Mouse (Mus musculus) lung, adult 2 months (tissue): ENCODE results near the gene Glra1. TPM values are rescaled to one million over a fixed set of nuclear protein-coding genes. Genes with fewer than 3 reads are reported as not detected.

Source experiments
- DNase-seq: peaks from one replicate; pipeline ENCODE4 v3.0.0; 2022
- H3K4me1 ChIP-seq: fragments of 200-500 bp; 2 replicates; pipeline ENCODE4 v1.6.1; 2011; ENCODE audit warnings: low read length; ENCODE audit not compliant: control insufficient read depth, insufficient read depth
- H3K4me3 ChIP-seq: fragments of 200-500 bp; replicated peaks from 2 replicates; pipeline ENCODE3; 2011; ENCODE audit warnings: low read depth, mild to moderate bottlenecking, control low read depth, low read length; ENCODE audit errors: extremely low read depth
- CTCF ChIP-seq: fragments of 200-500 bp; IDR thresholded peaks from 2 replicates; pipeline ENCODE4 v1.5.1; 2011; ENCODE audit warnings: mild to moderate bottlenecking, low read length, control low read depth; ENCODE audit not compliant: insufficient read depth
- POLR2A ChIP-seq: fragments of 200-500 bp; IDR thresholded peaks from 2 replicates; pipeline ENCODE4 v1.6.1; 2011; ENCODE audit warnings: low read depth, mild to moderate bottlenecking, control low read depth, low read length, borderline replicate concordance; ENCODE audit errors: extremely low read depth
- WGBS: fragments of 180-500 bp; shearing (Covaris S2); methylation state at CpG from one replicate; pipeline ENCODE4 v1.1.7; 2018; 5-methylcytosine and 5-hydroxymethylcytosine counted together
- polyA plus RNA-seq: library from polyadenylated mRNA; depleted of rRNA; stranded (reverse); fragments of >200 nt; gene quantifications from 2 replicates; pipeline ENCODE4 v1.2.3, GENCODE M21; 2012

Gene Glra1
- polyA plus RNA-seq, 1 experiment, result not detected

DNA sequence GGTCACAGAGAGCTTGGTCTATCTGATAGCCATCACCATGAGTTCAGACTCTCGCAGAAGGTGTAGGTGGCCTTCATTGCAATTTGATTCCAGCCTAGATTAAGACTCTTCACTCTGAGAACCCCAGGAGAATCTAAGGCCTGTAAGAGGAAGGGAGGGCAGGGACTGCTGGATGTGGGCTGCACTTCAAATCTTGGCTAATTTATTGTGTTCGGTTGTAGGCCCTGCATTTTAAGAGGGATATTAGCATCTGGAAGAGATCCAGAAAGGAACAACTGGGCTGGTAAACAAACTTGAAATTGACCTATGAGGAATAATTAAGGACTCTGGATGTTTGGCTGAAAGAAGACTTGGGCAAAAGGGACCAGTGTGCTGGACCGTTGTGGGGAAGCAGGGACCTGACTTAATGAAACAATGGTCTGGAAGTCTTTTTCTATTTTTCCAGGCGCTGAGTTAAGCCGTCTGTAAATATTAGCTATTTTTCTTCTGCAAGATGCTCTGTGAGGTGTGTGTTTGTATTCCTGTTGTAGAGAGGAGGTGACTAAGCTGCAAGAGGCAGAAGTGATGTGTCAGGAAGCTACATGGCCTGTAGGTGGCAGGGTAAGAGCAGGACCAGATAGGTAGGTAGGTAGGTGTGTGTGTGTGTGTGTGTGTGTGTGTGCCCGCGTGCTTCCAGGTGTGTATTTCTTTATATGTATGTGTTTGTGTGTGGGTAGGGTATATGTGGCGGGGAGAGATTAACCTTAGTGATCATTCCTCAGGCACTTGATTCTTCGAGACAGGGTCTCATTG, 18.4 kb downstream of the Glra1 start:
- DNase-seq, result no peak
- TF ChIP-seq POLR2A, result no peak
- no peak for TF ChIP-seq CTCF
- H3K4me3 ChIP-seq, result no peak overlapping the region
- 81% methylated on average over 9 of the region's 9 CpGs for WGBS
- no peaks in the 10 kb centered on the region for H3K4me1 ChIP-seq

DNA sequence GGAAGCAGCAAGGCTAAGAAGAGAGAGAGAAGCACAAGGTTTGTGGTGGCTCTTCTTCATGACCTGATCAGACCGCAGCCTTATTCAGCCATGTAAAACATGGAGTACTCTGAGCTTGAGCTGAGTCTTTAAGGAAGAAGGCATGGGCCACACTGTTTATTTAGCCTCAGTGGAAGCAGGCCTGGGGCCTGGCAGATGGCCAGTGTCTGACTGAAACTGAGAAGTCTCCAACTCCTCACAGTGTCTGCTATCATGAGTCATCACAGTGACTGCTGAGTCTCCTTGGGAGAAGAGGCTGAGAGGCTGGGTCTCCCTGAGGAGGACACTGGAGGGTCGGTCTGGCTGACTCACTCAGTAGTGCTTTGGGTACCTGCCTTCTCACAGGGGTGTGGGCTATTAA, 33.6 kb downstream of the Glra1 start:
- Histone ChIP-seq H3K4me3 (no peak overlapping the region), H3K4me1 (no peaks in the 10 kb centered on the region)
- no peak for DNase-seq
- TF ChIP-seq CTCF (no peak), POLR2A (no peak)
- 51% methylated on average over 2 of the region's 2 CpGs for WGBS

DNA sequence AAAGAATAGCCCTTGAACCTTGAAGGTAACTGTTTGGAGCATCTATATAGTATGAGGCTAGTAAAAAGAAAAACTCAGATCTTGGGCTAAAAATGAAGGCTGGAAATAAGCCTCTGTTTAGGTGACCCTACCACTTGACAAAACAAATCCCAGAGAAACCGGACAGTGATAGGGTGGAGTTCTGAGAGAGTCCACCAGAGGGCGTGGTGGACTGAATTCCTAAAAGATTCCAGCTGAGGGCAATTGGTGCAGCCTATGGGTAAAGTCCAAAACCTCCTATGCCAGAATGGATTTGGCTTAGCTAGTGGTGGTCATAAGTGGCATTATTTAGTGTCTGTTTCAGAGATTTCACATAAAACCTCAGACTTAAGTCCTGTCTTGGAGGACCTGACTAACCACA, 36.9 kb downstream of the Glra1 start:
- TF ChIP-seq CTCF, result no peak
- TF ChIP-seq POLR2A, result no peak

DNA sequence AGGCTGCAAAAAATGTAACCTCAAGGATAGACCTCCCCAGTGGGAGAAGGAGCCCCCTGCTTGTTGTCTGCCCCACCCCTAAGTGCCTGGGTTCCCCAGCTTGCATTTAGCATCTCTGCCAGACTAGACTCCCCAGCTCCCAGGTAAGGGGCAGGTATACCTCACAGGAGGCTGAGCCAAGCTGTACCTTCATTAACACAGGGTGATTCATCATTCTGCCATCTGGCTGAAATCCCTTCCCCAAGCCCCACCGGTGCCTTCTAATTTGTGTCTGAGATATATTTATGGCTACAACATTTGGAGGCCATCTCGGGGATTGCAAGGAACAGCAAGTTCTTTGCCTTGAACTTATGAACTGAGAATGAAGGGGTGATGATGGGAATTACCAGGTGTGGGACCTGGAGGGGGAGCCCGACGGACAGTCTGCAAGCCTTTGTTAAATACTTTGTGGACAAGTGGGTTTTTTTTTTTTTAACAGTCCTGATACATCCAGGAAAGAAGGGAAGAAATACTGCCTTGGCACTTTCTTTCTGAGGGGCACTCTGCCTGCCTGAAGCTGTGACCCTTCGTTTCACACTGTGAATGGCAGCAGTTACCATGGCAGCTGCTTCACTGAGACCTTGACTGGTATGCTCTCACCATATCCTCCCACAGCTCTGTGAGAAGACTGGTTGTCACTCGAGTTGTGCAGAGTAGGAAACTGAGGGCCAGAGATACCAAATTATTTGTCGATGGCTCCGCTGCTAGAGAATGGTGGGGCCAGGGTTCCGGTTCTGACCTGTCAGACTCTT, 41.5 kb downstream of the Glra1 start:
- TF ChIP-seq POLR2A (no peak), CTCF (no peak)
- WGBS, result 61% methylated on average over 9 of the region's 9 CpGs
- H3K4me1 ChIP-seq, result no peaks in the 10 kb centered on the region
- H3K4me3 ChIP-seq, result no peak overlapping the region
- DNase-seq, result no peak

More for the DNA sequence above, 36.9 kb downstream of the Glra1 start:
- Histone ChIP-seq H3K4me3 (no peak overlapping the region), H3K4me1 (no peaks in the 10 kb centered on the region)
- peak; percentile 4 for DNase-seq
- WGBS, result 16% methylated on average over 2 of the region's 2 CpGs

DNA sequence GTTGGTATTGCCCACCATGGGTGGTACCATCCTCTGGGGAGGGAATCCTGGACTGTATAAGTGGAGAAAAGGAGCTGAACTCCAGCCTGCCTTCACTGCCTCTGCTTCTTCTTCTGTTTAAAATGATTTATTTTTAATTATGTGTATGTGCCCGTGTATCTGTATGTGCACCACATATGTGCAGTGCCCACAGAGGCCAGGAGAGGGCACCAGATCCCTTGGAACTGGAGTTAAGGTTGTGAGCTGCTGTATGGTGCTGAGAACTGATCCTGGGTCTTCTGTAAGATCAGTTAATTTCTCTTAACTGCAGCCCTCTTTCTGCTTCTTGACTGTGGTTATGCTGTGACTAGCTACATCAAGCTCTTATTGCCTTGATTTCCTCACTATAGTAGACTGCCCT, 62.3 kb downstream of the Glra1 start:
- no peak for DNase-seq
- 83% methylated on average over 1 of the region's 1 CpGs for WGBS
- TF ChIP-seq POLR2A (no peak), CTCF (no peak)
- no peak overlapping the region for H3K4me3 ChIP-seq
- no peaks in the 10 kb centered on the region for H3K4me1 ChIP-seq

DNA sequence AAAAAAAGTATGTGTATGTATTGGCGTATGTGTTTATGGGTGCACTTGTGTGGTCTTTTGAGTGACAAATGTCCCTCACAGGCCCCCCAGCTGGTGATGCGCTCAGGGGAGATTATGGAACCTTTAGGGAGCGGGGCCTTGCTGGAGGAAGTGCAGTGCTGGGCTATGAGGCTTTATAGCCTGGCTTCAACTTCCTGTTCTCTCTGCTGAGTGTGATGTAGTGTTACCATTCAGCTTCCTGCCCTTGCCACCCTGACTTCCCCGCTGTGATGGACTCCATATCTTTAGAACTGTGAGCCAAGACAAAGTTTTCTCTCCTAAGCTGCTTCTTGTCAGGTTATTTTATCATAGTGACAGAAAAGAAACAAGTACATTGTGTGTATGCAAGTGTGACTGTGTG, 65.3 kb downstream of the Glra1 start:
- TF ChIP-seq POLR2A (no peak), CTCF (no peak)
- no peaks in the 10 kb centered on the region for H3K4me1 ChIP-seq
- no peak for DNase-seq
- WGBS, result 48% methylated on average over 4 of the region's 4 CpGs
- no peak overlapping the region for H3K4me3 ChIP-seq

DNA sequence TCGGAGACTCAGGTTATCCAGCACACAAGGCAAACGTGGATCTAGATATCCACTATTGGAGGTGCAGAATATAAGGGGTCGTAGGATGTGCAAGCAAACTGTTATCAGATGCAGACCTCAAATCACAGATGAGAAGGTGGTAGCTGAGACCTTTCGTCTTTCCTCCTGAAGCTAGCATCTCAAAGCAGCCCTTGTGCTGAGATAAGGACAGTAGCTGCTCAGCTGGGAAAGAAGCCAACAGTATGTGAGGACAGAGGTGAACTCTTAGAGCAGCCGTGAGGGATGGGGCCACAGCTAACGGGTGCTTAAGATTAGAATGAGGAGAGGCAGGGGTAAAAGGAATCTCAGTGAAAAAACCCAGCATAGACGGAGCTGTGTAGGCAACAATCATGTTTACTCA, 65.9 kb downstream of the Glra1 start:
- TF ChIP-seq POLR2A (no peak), CTCF (no peak)
- 45% methylated on average over 7 of the region's 7 CpGs for WGBS

DNA sequence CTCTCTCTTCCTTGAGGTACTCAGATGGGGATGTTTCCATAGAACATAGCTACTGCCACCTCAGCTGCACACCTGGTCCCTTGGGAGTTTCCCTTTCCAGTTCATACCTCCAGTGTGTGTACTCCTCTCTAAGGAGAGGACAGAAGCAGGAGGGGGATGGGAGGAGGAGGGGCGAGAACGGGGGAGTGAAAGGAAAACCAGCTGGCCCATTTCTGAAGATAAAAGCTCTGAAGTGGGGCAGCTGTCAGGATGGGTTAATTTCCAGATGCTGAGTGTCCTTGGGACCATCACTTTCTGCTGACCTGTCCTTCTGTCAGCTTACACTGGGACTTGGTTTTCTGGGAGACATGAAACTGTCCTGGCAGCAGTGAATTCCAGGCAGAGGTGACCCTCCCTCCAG, 73.2 kb downstream of the Glra1 start:
- no peak for DNase-seq
- TF ChIP-seq CTCF, result no peak
- no peak for TF ChIP-seq POLR2A
- 31% methylated on average over 2 of the region's 2 CpGs for WGBS
- no peak overlapping the region for H3K4me3 ChIP-seq
- H3K4me1 ChIP-seq, result no peaks in the 10 kb centered on the region

More for the DNA sequence above, 65.9 kb downstream of the Glra1 start:
- no peak for DNase-seq
- H3K4me1 ChIP-seq, result no peaks in the 10 kb centered on the region
- H3K4me3 ChIP-seq, result no peak overlapping the region

DNA sequence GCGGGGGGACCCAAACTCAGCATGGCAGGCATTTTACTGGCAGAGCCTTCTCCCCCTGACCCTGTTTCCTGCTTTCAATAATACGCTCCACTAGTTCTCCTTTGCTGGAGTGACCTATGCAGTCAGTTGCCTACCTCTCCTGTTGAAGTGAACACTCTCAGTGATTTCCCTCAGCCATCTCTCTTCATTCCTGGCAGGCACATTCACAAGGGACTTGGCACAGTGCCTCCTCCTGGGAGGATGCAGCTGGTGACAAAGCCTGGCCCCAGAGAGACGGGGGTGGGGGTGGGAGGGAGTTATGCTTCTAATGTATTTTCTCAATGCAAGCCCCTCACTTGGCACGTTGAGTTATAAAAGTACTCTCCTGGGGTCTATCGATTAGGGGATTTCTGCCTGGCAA, 74.6 kb downstream of the Glra1 start:
- no peak for DNase-seq
- Histone ChIP-seq H3K4me1 (no peaks in the 10 kb centered on the region), H3K4me3 (no peak overlapping the region)
- 48% methylated on average over 5 of the region's 5 CpGs for WGBS
- TF ChIP-seq POLR2A (no peak), CTCF (no peak)

DNA sequence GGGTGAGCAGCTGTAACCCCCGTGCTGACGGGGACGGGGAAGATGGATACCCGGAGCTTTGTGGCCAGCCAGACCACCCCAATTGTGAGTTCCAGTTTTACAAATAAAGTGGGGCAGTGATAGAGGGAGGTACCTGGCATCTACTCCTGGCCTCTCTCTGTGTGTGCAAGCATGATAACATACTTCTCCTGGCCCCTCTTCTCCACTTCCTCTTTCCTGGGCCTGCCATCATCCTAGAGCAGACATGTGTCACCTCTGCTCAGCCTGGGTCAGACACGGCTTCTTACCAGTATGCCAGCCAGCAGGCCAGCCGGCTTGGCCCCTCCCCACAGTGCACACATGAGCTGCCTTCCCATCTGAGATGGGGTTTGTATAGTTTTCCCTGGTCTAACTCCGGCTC, 77.3 kb downstream of the Glra1 start:
- no peak for TF ChIP-seq CTCF
- 62% methylated on average over 7 of the region's 7 CpGs for WGBS
- H3K4me1 ChIP-seq, result no peaks in the 10 kb centered on the region
- H3K4me3 ChIP-seq, result no peak overlapping the region
- DNase-seq, result no peak
